Mouse (Mus musculus): ENCODE measurements around the gene U2surp.

GRCm38 (mm10) chr9:95549626-95550411 is 38.0 kb upstream of the U2surp start:
- TF ChIP-seq TAL1 (IDR thresholded peaks at IDR 0.05; ENCODE audit: low read length) (no peak), CTCF (IDR thresholded peaks at IDR 0.05 in 2 of 3, conservative IDR thresholded peaks at IDR 0.05 in 1 of 3; ENCODE audit: control insufficient read depth in 1 of 3, insufficient read depth in 1 of 3, low read depth in 2 of 3, low read length in 3 of 3, poor library complexity in 1 of 3, severe bottlenecking in 1 of 3) (no peak), MAX (IDR thresholded peaks at IDR 0.05; ENCODE audit: low read length) (no peak), EP300 (IDR thresholded peaks at IDR 0.05; ENCODE audit: low read depth in 1 of 2, low read length in 2 of 2) (no peak)
